Mouse (Mus musculus): Measurements from ENCODE around the gene Npdc1. TPM values are rescaled to one million over a fixed set of nuclear protein-coding genes. Genes with fewer than 3 reads are reported as not detected.

Gene Npdc1
- total RNA-seq (2022): 10 to 100 TPM; 25.3 to 35.8 (median 33.6) TPM

DNA sequence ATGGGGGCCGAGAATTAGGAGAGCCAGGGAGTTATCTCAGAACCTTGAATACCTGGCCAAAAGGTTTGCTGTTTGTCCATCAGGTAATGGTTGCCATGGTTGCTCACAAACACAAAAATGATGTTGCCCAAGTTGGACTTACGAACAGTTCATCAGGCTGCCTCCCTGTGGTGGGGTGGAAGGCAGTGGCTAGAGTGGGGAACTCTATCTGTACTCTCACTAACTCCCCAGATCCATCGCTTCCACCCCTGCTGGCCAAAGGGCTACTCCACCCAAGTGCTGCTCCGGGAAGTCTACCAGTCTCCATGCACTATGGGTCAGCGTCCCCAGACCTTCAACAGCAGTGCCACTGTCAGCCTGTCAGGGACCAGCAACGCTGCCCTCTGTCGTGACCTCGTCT, at the start of gene Npdc1:
TSS of gene Npdc1 (plus strand) at position 301 of the 400 bp plus-strand sequence.
- no peak for DNase-seq (ENCODE audit: low spot score)

DNA sequence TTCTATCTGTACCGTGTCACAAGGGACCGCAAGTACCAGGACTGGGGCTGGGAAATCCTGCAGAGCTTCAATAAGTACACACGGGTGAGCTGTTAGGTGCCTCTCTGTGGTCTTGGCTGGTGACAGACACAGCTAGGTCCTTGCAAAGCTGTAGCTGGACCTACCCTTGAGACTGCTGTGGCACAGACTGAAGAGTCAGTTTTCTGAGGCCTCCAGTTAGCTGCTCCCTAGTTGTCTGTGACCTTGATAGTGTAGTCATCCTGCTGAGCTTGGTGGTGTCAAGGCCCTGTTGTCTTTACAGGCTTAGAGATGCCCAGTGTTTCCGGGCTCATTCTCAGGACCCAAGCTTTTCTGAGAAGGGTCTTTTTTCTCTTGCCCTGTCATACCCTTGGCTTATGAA, 49.7 kb upstream of the Npdc1 start:
- DNase-seq (ENCODE audit: low spot score): no peak

DNA sequence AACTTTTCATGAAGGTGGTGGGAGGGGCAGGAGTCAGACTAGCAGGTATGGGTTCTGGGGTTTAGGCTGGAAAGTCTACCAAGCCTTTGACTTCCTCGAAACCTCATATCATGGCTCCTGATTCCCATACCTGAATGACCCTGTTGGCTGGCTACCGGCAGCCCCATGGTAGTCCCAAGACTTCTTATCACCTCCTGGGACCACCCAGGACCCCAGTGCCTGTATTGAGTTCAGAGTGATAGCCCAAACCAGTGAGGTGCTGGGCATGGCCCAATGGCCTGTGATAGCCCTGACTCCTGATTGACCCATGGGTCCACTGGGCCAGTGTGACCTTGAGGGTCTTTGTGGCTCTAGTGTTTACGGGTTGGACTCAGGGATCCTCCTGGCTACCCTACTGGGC, 48.5 kb upstream of the Npdc1 start:
- DNase-seq (ENCODE audit: low spot score): no peak

DNA sequence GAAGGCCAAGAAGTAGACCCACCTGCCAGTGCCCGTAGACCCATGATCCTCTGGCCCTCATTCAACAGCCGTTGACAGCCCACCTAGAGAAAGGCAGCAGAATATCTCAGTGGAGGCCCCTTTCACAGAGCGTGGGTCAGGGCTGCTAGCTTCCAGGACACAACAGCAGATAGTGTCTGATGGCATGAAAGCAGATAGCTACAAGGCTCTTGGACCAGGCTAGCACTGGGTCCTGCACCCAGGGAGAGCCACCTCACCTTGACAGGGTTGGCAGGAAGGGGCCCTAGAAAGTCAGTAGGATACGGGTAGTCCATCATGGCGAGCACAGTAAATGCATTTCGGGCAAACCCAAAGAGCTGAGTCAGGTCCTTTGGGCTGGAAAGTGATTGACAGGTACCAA, 44.9 kb upstream of the Npdc1 start:
- DNase-seq (ENCODE audit: low spot score): no peak

DNA sequence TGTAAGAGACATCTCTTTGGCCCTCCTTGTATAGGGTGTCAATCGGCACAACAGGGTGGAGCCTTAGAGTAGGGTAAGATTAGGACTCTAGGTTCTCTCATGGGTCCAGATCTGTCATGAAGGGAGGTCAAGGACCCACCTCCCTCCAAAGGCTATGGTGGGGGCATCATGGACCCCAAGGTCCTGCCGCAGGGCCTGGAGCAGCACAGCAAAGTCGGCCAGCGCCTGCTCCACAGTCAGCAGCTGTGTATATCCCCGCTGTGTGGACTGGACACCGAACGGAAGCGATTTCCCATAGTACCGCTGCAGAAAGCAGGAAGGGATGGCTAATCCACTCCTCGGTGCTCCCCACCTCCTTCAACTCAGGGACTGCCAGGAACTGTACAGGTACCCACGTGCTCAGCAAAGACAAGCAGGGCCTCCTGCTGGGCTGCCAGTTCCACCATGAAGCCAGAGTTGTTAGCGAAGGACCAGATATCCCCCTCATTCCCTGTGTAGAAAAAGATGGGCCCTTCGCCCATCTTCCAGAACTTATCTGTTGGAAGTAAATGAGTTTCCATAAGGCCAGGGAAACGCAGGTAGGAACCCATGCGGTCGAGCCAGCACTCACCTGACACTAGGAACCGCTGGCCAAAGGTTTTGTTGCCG, 43.6 kb upstream of the Npdc1 start:
- DNase-seq (ENCODE audit: low spot score): no peak

DNA sequence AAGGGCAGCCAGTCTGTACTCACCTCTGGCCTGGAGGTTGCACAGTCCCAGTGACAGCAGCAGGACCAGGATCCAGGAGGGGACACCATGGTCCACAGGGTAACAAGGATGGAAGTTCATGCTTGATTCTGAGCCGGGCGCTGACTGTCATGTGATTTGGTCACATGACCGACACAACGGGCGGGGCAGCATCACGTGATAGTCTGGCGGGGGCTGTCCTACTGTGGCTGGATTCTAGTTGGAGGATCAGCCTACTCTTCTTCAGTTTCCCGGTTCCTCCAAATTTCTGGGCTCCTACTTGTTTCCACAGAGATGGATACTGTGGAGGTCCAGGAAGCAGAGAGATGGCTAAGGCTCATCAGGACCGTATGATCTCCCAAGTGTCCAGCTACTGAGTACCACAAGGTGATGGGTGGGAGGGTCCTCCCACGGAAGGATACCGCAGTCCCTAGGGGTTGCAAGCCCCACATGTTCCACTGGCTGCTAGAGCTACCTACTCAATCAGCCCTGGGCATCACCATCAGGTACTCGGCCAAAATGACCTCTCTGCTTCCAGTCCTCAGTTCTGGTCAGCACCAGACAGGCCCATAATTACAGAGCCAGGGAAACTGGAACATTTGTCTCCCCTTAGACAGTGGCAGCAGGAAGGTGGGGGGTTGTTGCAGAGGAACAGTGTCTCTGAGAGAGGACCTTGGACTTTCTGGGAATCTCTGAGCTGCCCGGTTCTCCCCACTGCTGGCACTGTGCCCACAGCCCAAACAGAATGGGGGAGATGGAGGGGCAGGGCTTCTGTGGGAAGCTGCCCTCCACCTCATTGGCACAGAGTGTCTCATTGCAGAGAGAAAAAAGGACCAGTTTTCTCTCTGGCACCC, 42.7 kb upstream of the Npdc1 start, which contains the start of gene Dpp7:
TSS of gene Dpp7 (minus strand) at position 152 of the 872 bp plus-strand sequence.
- DNase-seq (ENCODE audit: low spot score): peak; percentile 81

DNA sequence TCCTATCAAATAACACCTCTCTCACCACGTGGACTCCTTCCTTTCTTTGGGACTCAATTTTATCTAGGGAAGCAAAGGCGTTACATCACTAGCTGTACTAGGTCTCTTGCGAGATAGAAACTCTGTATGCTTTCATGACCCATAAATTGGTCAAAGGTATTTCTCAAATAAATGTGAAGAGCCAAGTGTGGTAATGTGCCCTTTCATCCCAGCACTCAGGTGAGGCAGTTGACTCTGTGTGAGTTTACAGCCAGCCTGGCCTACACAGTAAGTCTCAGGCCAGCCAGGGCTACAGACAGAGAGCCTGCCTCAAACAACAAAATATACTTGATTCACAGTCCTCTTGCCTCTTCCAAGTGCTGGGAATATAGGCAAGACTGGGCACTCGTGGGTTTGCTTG, 39.3 kb upstream of the Npdc1 start:
- DNase-seq (ENCODE audit: low spot score): no peak

DNA sequence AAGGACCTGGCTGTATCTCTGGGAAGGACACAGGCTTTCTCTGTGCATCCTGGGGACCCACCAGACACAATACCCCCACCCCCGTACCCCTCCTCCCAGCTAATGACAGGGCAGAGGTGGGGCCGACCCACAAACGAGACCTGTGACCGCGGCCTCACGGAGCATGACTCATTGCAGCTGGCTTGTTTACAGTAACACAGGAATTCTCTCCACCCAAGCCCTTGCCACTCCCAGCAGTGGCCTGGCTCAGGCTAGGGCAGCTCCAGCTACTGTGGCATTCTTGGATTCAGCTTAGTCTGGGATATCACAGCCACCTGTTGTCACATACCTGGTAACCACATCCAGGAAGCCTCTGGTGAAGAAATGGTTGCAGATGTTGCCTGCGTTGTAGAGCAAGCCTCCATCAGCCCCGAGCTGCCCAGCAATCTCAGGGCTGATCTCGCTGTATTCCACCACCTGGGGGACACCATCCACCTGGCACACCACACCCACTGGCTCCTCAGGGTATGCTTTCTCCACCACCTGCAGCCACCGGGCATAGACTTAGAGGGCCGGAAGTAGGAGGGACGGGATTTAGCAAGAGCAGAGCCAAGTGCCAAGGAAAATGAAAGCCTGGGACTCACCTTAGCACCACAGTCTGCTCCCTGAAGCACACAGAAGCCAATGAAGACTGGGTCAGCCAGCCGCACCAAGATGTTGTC, 35.5 kb upstream of the Npdc1 start:
- DNase-seq (ENCODE audit: low spot score): no peak

DNA sequence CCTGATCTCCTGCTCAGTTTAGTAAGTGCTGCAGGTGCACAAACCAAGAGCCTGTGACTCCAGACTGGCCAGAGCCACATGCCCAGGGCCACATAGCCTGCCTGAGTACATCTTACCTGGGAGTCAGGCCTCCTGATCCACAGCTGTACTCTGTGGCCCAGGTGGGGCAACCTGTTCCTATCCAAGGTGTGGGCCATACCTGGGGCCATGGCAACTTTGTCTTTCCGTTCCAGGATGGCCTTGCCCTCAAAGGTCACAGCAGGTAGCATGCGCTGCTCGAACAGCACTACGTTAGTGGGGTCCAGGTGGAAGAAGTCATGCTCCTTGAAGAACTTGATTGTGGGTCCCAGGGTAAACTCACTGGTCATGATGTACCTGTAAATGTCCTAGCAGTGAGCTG, 34.8 kb upstream of the Npdc1 start:
- DNase-seq (ENCODE audit: low spot score): no peak

DNA sequence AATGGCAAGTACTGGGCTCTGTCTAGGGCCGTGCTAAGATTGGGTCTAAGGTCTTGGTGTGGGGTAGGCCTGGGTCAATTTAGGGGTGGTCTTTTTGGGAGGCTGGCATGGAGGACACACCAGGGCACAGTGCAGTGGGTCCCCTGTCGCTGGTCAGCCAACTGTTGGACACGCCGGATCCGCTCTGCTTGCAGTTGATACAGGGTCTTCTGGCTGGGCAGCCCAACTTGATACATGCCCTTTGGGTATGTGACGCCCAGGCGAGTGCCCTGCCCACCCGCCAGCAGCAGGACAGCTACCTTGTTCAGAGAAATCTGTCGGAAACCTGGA, 34.4 kb upstream of the Npdc1 start:
- no peak for DNase-seq (ENCODE audit: low spot score)

DNA sequence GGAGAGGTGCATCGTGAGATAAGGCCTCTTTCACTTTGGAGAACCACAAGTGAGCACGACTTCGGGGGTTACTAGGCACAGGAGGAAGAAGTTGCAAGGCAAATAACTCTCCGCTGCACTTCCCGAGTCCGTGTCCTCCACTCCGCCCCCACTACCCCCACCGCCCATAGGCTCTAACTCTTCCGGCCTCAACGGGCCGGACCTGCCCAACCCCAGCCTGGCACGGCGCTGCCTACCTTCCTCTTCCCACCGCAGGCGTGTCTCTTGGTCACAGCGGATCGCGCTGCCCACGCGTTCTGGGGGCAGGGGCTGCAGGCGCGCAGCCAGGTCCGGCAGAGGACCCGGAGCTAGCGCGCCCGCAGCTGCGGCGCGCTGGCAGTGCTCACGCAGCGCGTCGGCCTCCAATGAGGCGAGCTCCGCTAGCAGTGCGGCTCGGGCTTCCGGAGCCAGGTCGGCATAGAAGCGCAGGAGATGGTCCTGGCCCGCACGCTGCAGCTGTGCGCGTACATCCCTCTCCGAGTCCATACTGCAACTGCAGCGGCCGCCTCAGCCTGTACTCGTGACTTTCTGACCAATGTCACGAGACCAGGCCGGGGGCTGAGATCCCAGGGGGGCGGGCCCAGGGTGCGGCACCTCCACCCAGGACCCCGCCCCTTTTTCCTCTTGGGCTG, 33.9 kb upstream of the Npdc1 start, which contains the start of gene Uap1l1:
TSS of gene Uap1l1 (minus strand) at position 592 of the 671 bp plus-strand sequence.
- peak; percentile 78 for DNase-seq (ENCODE audit: low spot score)

DNA sequence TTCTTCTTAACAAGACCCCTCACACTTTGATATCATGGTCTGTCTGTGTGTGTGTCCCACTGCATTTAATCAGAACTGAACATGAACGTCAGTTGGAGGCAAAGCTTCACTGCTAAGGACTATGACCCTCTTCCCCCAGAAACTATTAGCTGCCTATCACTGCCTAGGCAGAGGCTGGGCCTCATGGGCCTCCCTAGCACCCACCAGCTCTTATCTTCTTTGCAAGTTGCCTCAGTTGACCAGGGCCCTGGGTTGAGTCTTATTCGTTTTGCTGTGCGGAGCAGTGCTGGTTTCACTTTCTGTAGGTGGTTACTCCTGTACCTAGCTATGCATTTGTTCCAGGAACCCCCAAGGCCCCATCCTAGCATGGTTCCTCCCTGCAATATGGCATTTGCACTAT, 29.2 kb upstream of the Npdc1 start:
- no peak for DNase-seq (ENCODE audit: low spot score)

DNA sequence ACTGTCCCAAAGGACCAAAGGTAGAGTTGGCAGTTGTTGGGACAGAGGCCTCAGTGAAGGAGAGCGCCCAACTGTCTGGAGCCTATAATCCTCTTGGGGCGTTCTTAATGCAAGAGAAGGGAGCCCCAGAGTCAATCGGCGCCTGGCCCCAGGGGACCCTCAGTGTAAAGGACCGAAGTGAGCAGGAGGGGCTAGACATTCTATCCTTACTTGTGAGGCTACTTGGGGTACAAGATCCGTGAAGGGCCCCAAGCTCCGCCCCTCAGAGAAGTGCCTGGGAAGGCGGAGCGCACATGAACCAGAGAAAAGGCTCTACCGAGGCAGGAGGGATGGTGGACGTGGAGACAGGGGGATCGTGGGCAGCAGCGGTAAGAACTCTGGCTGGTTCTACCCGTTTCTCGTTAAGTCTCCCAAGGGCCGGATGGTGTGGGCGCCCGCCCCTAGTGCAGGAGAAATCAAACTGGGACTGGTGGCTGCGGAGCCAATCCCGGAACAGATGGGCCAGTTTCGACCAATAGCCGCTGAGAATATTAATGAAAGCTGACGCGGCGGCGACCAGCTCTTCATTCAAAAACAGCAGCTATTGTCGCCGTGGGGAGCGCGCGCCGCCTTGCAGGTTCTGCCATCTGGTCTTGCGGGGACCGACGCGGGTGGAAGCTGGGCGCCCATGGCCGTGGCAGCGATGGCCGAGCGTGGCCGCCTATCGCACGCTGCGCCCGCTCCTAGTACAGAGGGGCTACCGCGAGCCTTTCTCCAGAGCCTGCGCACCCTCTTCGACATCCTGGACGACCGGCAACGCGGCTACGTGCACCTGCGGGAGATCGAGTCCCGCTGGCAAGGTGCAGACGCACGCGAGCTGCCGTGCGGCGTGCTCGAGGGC, 27.1 kb upstream of the Npdc1 start, which contains the start of gene Sapcd2:
TSS of gene Sapcd2 (plus strand) at position 558 of the 880 bp plus-strand sequence.
- peak; percentile 88 for DNase-seq (ENCODE audit: low spot score)

DNA sequence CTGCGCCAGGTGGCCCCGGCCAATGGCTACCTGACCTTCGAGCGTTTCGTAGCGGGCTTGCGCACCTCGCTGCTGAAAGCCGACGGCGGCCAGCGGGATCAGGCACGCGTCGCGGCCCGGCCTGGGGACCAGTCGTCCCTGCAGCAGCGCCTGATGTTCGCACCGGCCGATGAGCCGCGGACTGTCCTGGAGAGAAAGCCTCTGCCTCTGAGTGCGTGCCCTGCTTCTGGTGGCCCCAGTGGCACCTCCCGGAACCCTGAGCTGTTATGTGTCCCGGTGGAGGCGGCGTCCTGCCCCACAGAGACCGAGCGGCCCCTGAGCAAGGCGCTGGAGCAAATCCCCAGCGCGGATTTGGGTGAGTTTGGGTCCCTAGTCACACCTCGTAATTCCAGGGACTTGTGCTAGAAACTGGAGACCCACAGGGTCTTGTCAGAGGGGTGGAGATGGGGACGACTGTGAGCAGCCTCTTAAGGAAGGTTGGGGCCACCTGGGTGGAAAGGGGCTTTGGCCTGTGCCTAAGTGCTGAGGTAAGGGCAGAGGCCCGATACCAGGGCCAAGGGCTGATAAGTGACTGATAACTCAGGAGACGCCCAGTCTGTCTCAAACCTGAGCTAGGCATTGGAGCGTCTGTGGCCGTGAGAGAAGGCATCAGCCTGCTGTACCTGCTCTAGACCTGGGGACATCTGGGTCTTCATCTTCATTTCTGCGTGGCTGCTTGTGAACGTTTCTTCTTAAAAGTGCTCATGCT, 26.3 kb upstream of the Npdc1 start:
- no peak for DNase-seq (ENCODE audit: low spot score)

DNA sequence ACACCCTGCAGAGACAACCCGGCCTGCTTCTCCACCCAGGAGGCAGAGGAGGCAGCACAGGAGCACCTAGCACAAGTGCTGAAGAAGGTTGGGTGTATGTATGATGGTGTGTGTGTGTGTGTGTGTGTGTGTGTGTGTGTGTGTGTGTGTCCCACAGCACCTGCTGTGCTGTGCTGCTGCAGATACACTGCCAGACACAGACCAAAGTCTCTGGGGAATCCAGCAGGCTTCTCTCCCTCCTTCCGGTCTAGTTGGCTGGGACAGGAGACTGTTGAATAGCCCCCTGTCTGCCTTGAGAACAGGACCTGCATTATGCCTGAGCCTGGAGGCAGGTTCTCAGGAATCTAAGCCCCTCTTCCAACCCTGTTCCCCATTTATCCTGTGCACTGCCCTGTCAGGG, 25.7 kb upstream of the Npdc1 start:
- no peak for DNase-seq (ENCODE audit: low spot score)

DNA sequence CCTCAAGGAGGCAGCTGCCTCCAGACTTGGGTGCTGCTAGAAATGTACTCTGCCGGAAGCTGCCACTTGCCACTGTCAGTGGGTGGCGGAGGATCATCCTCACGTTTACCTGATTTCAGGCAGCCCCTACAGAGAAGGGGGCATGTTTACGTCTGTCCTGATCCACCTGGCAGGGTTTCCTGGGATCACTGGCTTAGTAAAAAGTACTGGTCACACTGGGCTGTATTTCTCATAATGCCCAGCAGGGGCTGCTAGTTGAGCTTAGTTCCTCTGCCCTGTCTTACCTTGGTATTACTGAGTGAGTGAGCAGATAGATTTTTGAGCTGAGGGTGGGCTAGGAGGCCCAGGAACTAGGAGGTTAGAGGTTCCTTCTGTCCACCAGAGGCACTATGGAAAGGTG, 22.6 kb upstream of the Npdc1 start:
- peak; percentile 41 for DNase-seq (ENCODE audit: low spot score)

DNA sequence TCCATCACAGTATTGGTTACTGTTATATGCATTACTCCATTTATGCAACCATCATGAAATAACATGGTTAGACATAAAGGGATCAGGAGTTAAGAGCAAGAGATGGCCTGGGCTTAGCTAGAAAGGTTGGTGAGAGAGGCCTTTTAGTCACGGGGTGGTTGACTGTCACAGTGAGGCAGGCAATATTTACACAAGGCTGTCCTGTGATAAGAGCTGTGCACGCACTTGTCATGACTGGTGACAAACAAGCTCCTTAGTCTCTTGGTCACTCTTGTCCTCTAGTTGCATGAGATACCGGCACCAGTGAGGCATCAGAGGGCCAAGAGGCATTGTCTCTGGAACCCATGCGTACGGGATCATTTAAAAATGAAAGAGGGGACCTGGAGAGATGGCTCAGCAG, 14.7 kb upstream of the Npdc1 start:
- DNase-seq (ENCODE audit: low spot score): no peak

DNA sequence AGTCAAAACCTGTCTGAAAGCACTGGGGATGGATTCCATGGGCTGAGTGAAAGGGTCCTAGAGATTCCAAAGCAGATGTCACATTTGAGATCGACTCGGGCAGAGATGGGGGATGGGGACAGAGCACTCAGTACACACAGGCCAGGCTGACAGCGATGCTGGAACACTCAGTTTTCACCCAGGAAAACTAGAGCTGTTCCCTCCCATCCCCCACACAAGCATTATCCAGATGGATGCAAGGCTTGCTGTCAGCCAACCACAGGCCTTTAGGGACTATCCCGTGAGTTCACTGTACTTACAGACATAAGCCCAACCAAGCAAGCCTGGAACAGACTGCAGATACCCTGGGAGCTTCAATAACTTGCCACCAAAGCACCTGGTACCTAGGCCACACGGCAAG, 7.9 kb upstream of the Npdc1 start:
- DNase-seq (ENCODE audit: low spot score): no peak

DNA sequence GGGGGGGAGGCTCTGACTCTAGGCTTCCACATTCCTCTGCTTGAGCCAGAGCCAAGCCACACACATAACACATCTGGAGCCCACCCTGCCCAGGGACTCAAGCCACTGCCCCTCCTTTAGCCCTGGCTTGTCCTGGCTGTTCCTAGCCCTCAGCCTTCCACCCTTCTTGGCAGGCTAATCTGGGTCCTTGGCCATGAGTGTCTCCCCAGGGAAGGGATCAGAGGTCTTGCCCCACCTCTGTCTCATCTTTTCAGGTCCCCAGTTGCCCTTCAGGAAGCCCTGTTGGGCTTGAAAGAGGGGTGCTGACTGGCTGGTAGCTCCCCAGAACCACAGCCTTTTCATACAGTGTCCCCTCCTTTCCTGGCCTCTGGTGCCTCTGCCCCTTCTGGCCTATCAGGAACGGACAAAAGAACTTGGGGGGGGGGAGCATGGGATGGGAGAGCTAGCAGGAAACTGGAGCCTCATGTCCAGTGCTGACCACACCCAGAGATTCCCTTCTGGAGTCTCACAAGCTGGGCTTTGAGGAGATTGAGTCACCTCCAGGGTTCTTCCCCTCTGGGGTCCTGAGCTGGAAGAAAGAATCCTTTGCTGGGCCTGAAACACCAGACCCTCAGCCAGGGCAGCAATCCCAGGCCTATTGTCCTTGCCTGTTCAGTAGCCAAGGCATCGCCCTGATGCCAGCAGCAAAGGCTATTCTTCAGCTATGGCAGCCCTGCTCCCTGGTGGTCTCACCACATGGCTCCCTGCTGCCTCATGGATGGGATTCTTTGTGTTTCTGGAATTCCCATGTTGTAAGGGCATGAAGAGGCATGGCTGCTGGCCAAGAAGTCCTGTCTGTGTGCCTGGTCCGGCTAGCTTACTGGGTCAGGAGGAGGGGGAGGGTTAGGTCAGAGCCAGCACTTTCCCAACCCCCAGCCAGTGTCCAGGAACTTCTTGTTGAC, 4.6 kb upstream of the Npdc1 start:
- peak; percentile 63 for DNase-seq (ENCODE audit: low spot score)
